Mouse (Mus musculus): ENCODE measurements around the gene Dnmt1.

Dnmt1 gene

GRCm38 (mm10) chr9:20943911-20944310, 15.8 kb downstream of the Dnmt1 start:
- no peak for DNase-seq (ENCODE audit: extremely low read depth, low read depth)

GRCm38 (mm10) chr9:20943396-20943795, 16.3 kb downstream of the Dnmt1 start:
- no peak for DNase-seq (ENCODE audit: extremely low read depth, low read depth)

GRCm38 (mm10) chr9:20923258-20923657, 36.4 kb downstream of the Dnmt1 start:
- no peak for DNase-seq (ENCODE audit: extremely low read depth, low read depth)

- DNase-seq (ENCODE audit: extremely low read depth, low read depth): no peak
These were observed 43.5 kb downstream of the Dnmt1 start for GRCm38 (mm10) chr9:20916160-20916559.

GRCm38 (mm10) chr9:20909948-20910347, 49.7 kb downstream of the Dnmt1 start:
- DNase-seq (ENCODE audit: extremely low read depth, low read depth): no peak

GRCm38 (mm10) chr9:20902174-20902491, 57.6 kb downstream of the Dnmt1 start:
- peak; percentile 75 for DNase-seq (ENCODE audit: extremely low read depth, low read depth)

GRCm38 (mm10) chr9:20901466-20902173, 58.1 kb downstream of the Dnmt1 start:
- DNase-seq (ENCODE audit: extremely low read depth, low read depth): peak; percentile 70

GRCm38 (mm10) chr9:20898511-20899073, 61.1 kb downstream of the Dnmt1 start, which contains the start of gene Eif3g:
Gene Eif3g, minus strand, starts transcription at chr9:20898623.
- peak; percentile 76 for DNase-seq (ENCODE audit: extremely low read depth, low read depth)

GRCm38 (mm10) chr9:20897736-20898510, 61.8 kb downstream of the Dnmt1 start:
- no peak for DNase-seq (ENCODE audit: extremely low read depth, low read depth)

- DNase-seq (ENCODE audit: extremely low read depth, low read depth): no peak
These were observed 64.3 kb downstream of the Dnmt1 start for GRCm38 (mm10) chr9:20895382-20895781.

- no peak for DNase-seq (ENCODE audit: extremely low read depth, low read depth)
These were observed 65.1 kb downstream of the Dnmt1 start for GRCm38 (mm10) chr9:20894629-20895028.

- no peak for DNase-seq (ENCODE audit: extremely low read depth, low read depth)
These were observed 65.9 kb downstream of the Dnmt1 start for GRCm38 (mm10) chr9:20893590-20894343.

GRCm38 (mm10) chr9:20893069-20893468, 66.6 kb downstream of the Dnmt1 start:
- DNase-seq (ENCODE audit: extremely low read depth, low read depth): no peak

GRCm38 (mm10) chr9:20892104-20892653, 67.5 kb downstream of the Dnmt1 start:
- peak; percentile 91 for DNase-seq (ENCODE audit: extremely low read depth, low read depth)

GRCm38 (mm10) chr9:20891339-20892103, 68.2 kb downstream of the Dnmt1 start:
- no peak for DNase-seq (ENCODE audit: extremely low read depth, low read depth)

- no peak for DNase-seq (ENCODE audit: extremely low read depth, low read depth)
These were observed 69.3 kb downstream of the Dnmt1 start for GRCm38 (mm10) chr9:20890411-20890810.

- DNase-seq (ENCODE audit: extremely low read depth, low read depth): peak; percentile 85
These were observed 70.2 kb downstream of the Dnmt1 start for GRCm38 (mm10) chr9:20889185-20890141.

GRCm38 (mm10) chr9:20888386-20888765, 71.3 kb downstream of the Dnmt1 start:
- no peak for DNase-seq (ENCODE audit: extremely low read depth, low read depth)

GRCm38 (mm10) chr9:20887704-20888385, 71.8 kb downstream of the Dnmt1 start, which contains the start of gene Ppan:
Gene Ppan, plus strand, starts transcription at chr9:20888175.
- peak; percentile 97 for DNase-seq (ENCODE audit: extremely low read depth, low read depth)

Data from MEL-GATA-1-ER (cell line).